Mouse (Mus musculus): ENCODE measurements around the gene E130218I03Rik. TPM values are rescaled to one million over a fixed set of nuclear protein-coding genes. Genes with fewer than 3 reads are reported as not detected.

The E130218I03Rik gene
- total and polyA plus RNA-seq, 2 experiments = not detected

GRCm38 (mm10) chr4:134293061-134293691, 49.7 kb downstream of the E130218I03Rik start:
- Histone ChIP-seq H3K9ac (ENCODE audit: low read depth, low read length) (no peak overlapping the region), H3K79me2 (ENCODE audit: control insufficient read depth, insufficient read depth, low read length) (no peaks in the 10 kb centered on the region), H3K27me3 (ENCODE audit: control insufficient read depth, insufficient read depth, low read length) (0 out of 2 replicates have a peak, but pooled peaks cover 2% of the 10 kb centered on the region), H3K4me1 (ENCODE audit: control insufficient read depth, insufficient read depth, low read length) (0 out of 2 replicates have a peak, but pooled peaks cover 3% of the 10 kb centered on the region), H3K36me3 (ENCODE audit: control insufficient read depth, insufficient read depth, low read length) (no peaks in the 10 kb centered on the region), H3K27ac (replicated peaks; ENCODE audit: insufficient read depth, low read depth, low read length) (no peak overlapping the region), H3K4me3 (ENCODE audit: insufficient read depth, low read depth, low read length) (no peak overlapping the region)
- no peak for DNase-seq (ENCODE audit: extremely low read depth, low read depth, low spot score)
- TF ChIP-seq CTCF (IDR thresholded peaks at IDR 0.05; ENCODE audit: low read depth, low read length) (no peak), POLR2A (IDR thresholded peaks at IDR 0.05; ENCODE audit: extremely low read depth, insufficient read depth, low read length) (no peak)
- WGBS = 67% methylated on average over 18 of the region's 18 CpGs

GRCm38 (mm10) chr4:134293692-134294163, 50.3 kb downstream of the E130218I03Rik start:
- no peaks in the 10 kb centered on the region for H3K36me3 ChIP-seq (ENCODE audit: control insufficient read depth, insufficient read depth, low read length)
- TF ChIP-seq POLR2A (IDR thresholded peaks at IDR 0.05; ENCODE audit: extremely low read depth, insufficient read depth, low read length) (no peak), CTCF (IDR thresholded peaks at IDR 0.05; ENCODE audit: low read depth, low read length) (no peak)
- no peak overlapping the region for H3K27ac ChIP-seq (replicated peaks; ENCODE audit: insufficient read depth, low read depth, low read length)
- 62% methylated on average over 9 of the region's 9 CpGs for WGBS
- no peaks in the 10 kb centered on the region for H3K4me1 ChIP-seq (ENCODE audit: control insufficient read depth, insufficient read depth, low read length)
- no peak for DNase-seq (ENCODE audit: extremely low read depth, low read depth, low spot score)
- no peak overlapping the region for H3K9ac ChIP-seq (ENCODE audit: low read depth, low read length)
- H3K79me2 ChIP-seq (ENCODE audit: control insufficient read depth, insufficient read depth, low read length) = no peaks in the 10 kb centered on the region
- no peak overlapping the region for H3K4me3 ChIP-seq (ENCODE audit: insufficient read depth, low read depth, low read length)
- H3K27me3 ChIP-seq (ENCODE audit: control insufficient read depth, insufficient read depth, low read length) = 0 out of 2 replicates have a peak, but pooled peaks cover 2% of the 10 kb centered on the region

Other genes with a start within 250 kb of the E130218I03Rik start
- 14.0 and 15.6 TPM in 2 replicates for gene Dhdds, start 242.7 kb upstream of the E130218I03Rik start, total RNA-seq (2014; rRNA removed)
- 19.2 and 21.3 TPM in 2 replicates for gene Dhdds, start 242.7 kb upstream of the E130218I03Rik start, polyA plus RNA-seq (2012; rRNA removed)
- not detected in 2 replicates for gene Lin28a, start 224.8 kb upstream of the E130218I03Rik start, total RNA-seq (2014; rRNA removed)
- gene Lin28a, start 224.8 kb upstream of the E130218I03Rik start, polyA plus RNA-seq (2012; rRNA removed) = not detected in 2 replicates
- not detected in 2 replicates for gene Zfp683, start 189.8 kb upstream of the E130218I03Rik start, total RNA-seq (2014; rRNA removed)
- gene Zfp683, start 189.8 kb upstream of the E130218I03Rik start, polyA plus RNA-seq (2012; rRNA removed) = 0.55 and 1.0 TPM in 2 replicates
- gene Crybg2, start 182.8 kb upstream of the E130218I03Rik start, total RNA-seq (2014; rRNA removed) = 0.94 and 1.4 TPM in 2 replicates
- gene Crybg2, start 182.8 kb upstream of the E130218I03Rik start, polyA plus RNA-seq (2012; rRNA removed) = 0.42 and 1.6 TPM in 2 replicates
- gene Cd52, start 148.6 kb upstream of the E130218I03Rik start, total RNA-seq (2014; rRNA removed) = 20.0 and 26.8 TPM in 2 replicates
- gene Cd52, start 148.6 kb upstream of the E130218I03Rik start, polyA plus RNA-seq (2012; rRNA removed) = 7.6 and 10.4 TPM in 2 replicates
- gene Ubxn11, start 141.1 kb upstream of the E130218I03Rik start, total RNA-seq (2014; rRNA removed) = 0.09 and 0.34 TPM in 2 replicates
- 0.66 and 1.2 TPM in 2 replicates for gene Ubxn11, start 141.1 kb upstream of the E130218I03Rik start, polyA plus RNA-seq (2012; rRNA removed)
- 6.0 and 10.3 TPM in 2 replicates for gene Sh3bgrl3, start 114.9 kb upstream of the E130218I03Rik start, total RNA-seq (2014; rRNA removed)
- gene Sh3bgrl3, start 114.9 kb upstream of the E130218I03Rik start, polyA plus RNA-seq (2012; rRNA removed) = 36.6 and 45.0 TPM in 2 replicates
- 99.8 and 108 TPM in 2 replicates for gene Cep85, start 56.5 kb upstream of the E130218I03Rik start, total RNA-seq (2014; rRNA removed)
- gene Cep85, start 56.5 kb upstream of the E130218I03Rik start, polyA plus RNA-seq (2012; rRNA removed) = 50.5 and 61.5 TPM in 2 replicates
- not detected in 2 replicates for gene Gm7534, start 40.7 kb upstream of the E130218I03Rik start, total RNA-seq (2014; rRNA removed)
- gene Gm7534, start 40.7 kb upstream of the E130218I03Rik start, polyA plus RNA-seq (2012; rRNA removed) = not detected in 2 replicates
- gene Catsper4, start 16.3 kb upstream of the E130218I03Rik start, total RNA-seq (2014; rRNA removed) = not detected in 2 replicates
- not detected in 2 replicates for gene Catsper4, start 16.3 kb upstream of the E130218I03Rik start, polyA plus RNA-seq (2012; rRNA removed)
- 0.07 and 0.09 TPM in 2 replicates for gene Cnksr1, start 5.3 kb upstream of the E130218I03Rik start, total RNA-seq (2014; rRNA removed)
- 0.17 and 0.21 TPM in 2 replicates for gene Cnksr1, start 5.3 kb upstream of the E130218I03Rik start, polyA plus RNA-seq (2012; rRNA removed)
- 2.9 and 3.2 TPM in 2 replicates for gene Zfp593, start 1.9 kb downstream of the E130218I03Rik start, total RNA-seq (2014; rRNA removed)
- gene Zfp593, start 1.9 kb downstream of the E130218I03Rik start, polyA plus RNA-seq (2012; rRNA removed) = 4.6 and 6.8 TPM in 2 replicates
- not detected in 2 replicates for gene Gm30191, start 3.3 kb downstream of the E130218I03Rik start, total RNA-seq (2014; rRNA removed)
- not detected in 2 replicates for gene Gm30191, start 3.3 kb downstream of the E130218I03Rik start, polyA plus RNA-seq (2012; rRNA removed)
- gene Grrp1, start 10.4 kb downstream of the E130218I03Rik start, total RNA-seq (2014; rRNA removed) = 0.13 and 0.28 TPM in 2 replicates
- 0.27 and 0.29 TPM in 2 replicates for gene Grrp1, start 10.4 kb downstream of the E130218I03Rik start, polyA plus RNA-seq (2012; rRNA removed)
- 7.4 and 7.8 TPM in 2 replicates for gene Pdik1l, start 44.2 kb downstream of the E130218I03Rik start, total RNA-seq (2014; rRNA removed)
- gene Pdik1l, start 44.2 kb downstream of the E130218I03Rik start, polyA plus RNA-seq (2012; rRNA removed) = 2.6 and 2.7 TPM in 2 replicates
- 0.09 TPM in 1 of 2 replicates, not detected in the other for gene Trim63, start 71.5 kb downstream of the E130218I03Rik start, total RNA-seq (2014; rRNA removed)
- gene Trim63, start 71.5 kb downstream of the E130218I03Rik start, polyA plus RNA-seq (2012; rRNA removed) = not detected in 2 replicates
- gene Slc30a2, start 99.5 kb downstream of the E130218I03Rik start, total RNA-seq (2014; rRNA removed) = under 0.01 and 0.07 TPM in 2 replicates
- not detected in 2 replicates for gene Slc30a2, start 99.5 kb downstream of the E130218I03Rik start, polyA plus RNA-seq (2012; rRNA removed)
- 0.47 and 1.6 TPM in 2 replicates for gene Extl1, start 140.2 kb downstream of the E130218I03Rik start, total RNA-seq (2014; rRNA removed)
- 5.6 and 6.6 TPM in 2 replicates for gene Extl1, start 140.2 kb downstream of the E130218I03Rik start, polyA plus RNA-seq (2012; rRNA removed)
- 74.7 and 78.2 TPM in 2 replicates for gene Pafah2, start 152.7 kb downstream of the E130218I03Rik start, total RNA-seq (2014; rRNA removed)
- gene Pafah2, start 152.7 kb downstream of the E130218I03Rik start, polyA plus RNA-seq (2012; rRNA removed) = 79.3 and 116 TPM in 2 replicates
- 4.4 and 12.8 TPM in 2 replicates for gene Stmn1, start 224.7 kb downstream of the E130218I03Rik start, total RNA-seq (2014; rRNA removed)
- gene Stmn1, start 224.7 kb downstream of the E130218I03Rik start, polyA plus RNA-seq (2012; rRNA removed) = 0.49 and 2.8 TPM in 2 replicates